Mouse (Mus musculus) hindbrain, postnatal 0 days (tissue): Measurements from ENCODE around the gene Sh3rf3. TPM values are rescaled to one million over a fixed set of nuclear protein-coding genes. Genes with fewer than 3 reads are reported as not detected.
A peak's percentile ranks its signal among the peaks of the same experiment; 100 is the strongest.

Experiments
- ATAC-seq: fragments of 200-750 bp; cut with Nextera tagmentation; 2 replicates; pipeline ENCODE4 v1.8.0; 2017; ENCODE audit warnings: mild to moderate bottlenecking, moderate TSS enrichment, moderate library complexity
- DNase-seq: peaks from one replicate; pipeline ENCODE4 v3.0.0-alpha.2; 2015; ENCODE audit warnings: low spot score
- H3K27ac ChIP-seq: fragments of 300-500 bp; sonication (generic); 2 replicates; pipeline ENCODE4 v1.5.1; 2014; ENCODE audit warnings: mild to moderate bottlenecking
- H3K27me3 ChIP-seq: fragments of 300-500 bp; sonication (generic); 2 replicates; pipeline ENCODE4 v1.6.1; 2014; ENCODE audit warnings: low read length, mixed read lengths; ENCODE audit not compliant: insufficient read depth
- H3K36me3 ChIP-seq: fragments of 300-500 bp; sonication (generic); 2 replicates; pipeline ENCODE4 v1.6.1; 2014; ENCODE audit warnings: low read length, mixed read lengths; ENCODE audit not compliant: insufficient read depth
- H3K4me1 ChIP-seq: fragments of 300-500 bp; sonication (generic); 2 replicates; pipeline ENCODE4 v1.6.1; 2014; ENCODE audit warnings: antibody characterized with exemption, low read length, mixed read lengths; ENCODE audit not compliant: insufficient read depth
- H3K4me2 ChIP-seq: fragments of 300-500 bp; sonication (generic); 2 replicates; pipeline ENCODE4 v1.6.1; 2014; ENCODE audit warnings: low read depth, mild to moderate bottlenecking, low read length, moderate library complexity, mixed read lengths
- H3K4me3 ChIP-seq: fragments of 300-500 bp; sonication (generic); 2 replicates; pipeline ENCODE4 v1.5.1; 2014; ENCODE audit warnings: low read length
- H3K9ac ChIP-seq: fragments of 300-500 bp; sonication (generic); replicated peaks from 2 replicates; pipeline ENCODE4 v1.6.1; 2014; ENCODE audit warnings: mild to moderate bottlenecking, low read length, moderate library complexity, mixed read lengths
- H3K9me3 ChIP-seq: fragments of 300-500 bp; sonication (generic); 2 replicates; pipeline ENCODE4 v1.6.1; 2016; ENCODE audit warnings: low read length, mixed read lengths
- CTCF ChIP-seq: IDR thresholded peaks from 2 replicates; pipeline ENCODE4 v1.5.1; 2016; ENCODE audit warnings: antibody characterized with exemption, control low read depth, low read depth
- WGBS: fragments of 180-500 bp; shearing (Covaris S2); extraction: QIAGEN DNeasy Blood & Tissue Kit; methylation state at CpG from one replicate; pipeline ENCODE4 v1.1.7; 2014; 5-methylcytosine and 5-hydroxymethylcytosine counted together
- polyA plus RNA-seq: library from polyadenylated mRNA; unstranded; fragments of >200 nt; fragmentation: Nextera tagmentation; extraction: Ambion mirVana; gene quantifications from 2 replicates; pipeline ENCODE4 v1.2.1, GENCODE M21; 2015
- total RNA-seq: library from RNA; depleted of rRNA; stranded (reverse); fragments of >200 nt; gene quantifications from 2 replicates; pipeline ENCODE4 v1.2.3, GENCODE M21; 2014

Sh3rf3 gene
- total and polyA plus RNA-seq, 2 experiments from 2014 or later: 2.2 to 23.8 TPM

DNA sequence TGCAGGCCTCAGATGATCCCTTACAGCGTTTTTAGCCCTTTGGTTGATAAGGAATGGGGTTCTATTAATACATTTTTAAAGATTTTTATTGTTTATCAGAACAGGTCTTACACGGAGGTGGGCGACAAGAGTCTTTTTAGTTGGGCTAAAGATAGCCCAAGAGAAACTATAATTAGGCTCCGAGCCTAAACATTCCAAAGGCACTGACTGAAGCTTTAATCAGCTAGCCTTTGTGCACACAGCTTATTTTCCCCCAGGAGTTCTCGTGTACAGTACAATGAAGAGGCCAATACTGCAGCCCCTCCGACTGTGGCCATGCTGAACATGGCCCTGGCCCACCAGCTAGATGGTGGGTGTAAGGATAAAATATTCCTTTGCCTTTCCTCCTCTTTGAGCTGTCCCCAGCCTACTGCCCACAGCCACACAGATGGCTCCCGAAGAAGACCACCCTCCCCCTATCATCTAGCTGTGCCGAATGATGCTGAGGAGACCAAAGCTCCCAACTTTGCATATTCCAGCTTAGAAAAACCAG, 320.4 kb downstream of the Sh3rf3 start:
- Histone ChIP-seq H3K4me1 (no peaks in the 10 kb centered on the region), H3K4me3 (no peak overlapping the region), H3K27ac (no peak overlapping the region), H3K36me3 (no peaks in the 10 kb centered on the region), H3K9ac (no peak overlapping the region), H3K27me3 (no peaks in the 10 kb centered on the region), H3K4me2 (no peak overlapping the region), H3K9me3 (no peaks in the 10 kb centered on the region)
- ATAC-seq (no peak), DNase-seq (no peak)
- WGBS: 60% methylated on average over 8 of the region's 8 CpGs
- TF ChIP-seq CTCF: no peak

DNA sequence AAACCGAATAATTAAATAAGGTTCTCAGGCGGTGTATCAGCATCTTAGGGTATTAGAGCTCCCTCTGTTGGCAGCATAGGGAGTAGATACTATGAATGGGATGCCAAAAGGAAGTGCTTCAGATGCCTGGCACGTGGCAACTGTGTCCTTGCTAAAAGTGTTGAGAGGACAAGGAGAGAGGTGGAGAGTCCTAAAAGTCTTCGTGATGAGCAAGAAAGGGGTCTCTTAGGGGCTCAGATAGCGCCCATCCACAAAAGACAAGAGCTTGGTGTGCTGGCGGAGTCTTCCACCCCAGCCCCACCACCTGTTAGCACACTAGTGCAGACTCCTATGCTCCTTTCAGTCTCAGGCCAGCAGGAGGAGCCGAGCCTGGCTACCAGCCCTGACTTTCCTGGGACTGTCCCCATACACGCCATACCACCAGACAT, 336.8 kb downstream of the Sh3rf3 start:
- Histone ChIP-seq H3K4me1 (no peaks in the 10 kb centered on the region), H3K9me3 (0 out of 2 replicates have a peak, but pooled peaks cover 2% of the 10 kb centered on the region), H3K4me3 (no peak overlapping the region), H3K36me3 (no peaks in the 10 kb centered on the region), H3K27me3 (no peaks in the 10 kb centered on the region), H3K9ac (no peak overlapping the region), H3K27ac (no peak overlapping the region), H3K4me2 (no peak overlapping the region)
- WGBS: 9% methylated on average over 8 of the region's 8 CpGs
- ATAC-seq: peak; percentile 85
- DNase-seq: peak; percentile 84
- peak; percentile 78 for TF ChIP-seq CTCF

DNA sequence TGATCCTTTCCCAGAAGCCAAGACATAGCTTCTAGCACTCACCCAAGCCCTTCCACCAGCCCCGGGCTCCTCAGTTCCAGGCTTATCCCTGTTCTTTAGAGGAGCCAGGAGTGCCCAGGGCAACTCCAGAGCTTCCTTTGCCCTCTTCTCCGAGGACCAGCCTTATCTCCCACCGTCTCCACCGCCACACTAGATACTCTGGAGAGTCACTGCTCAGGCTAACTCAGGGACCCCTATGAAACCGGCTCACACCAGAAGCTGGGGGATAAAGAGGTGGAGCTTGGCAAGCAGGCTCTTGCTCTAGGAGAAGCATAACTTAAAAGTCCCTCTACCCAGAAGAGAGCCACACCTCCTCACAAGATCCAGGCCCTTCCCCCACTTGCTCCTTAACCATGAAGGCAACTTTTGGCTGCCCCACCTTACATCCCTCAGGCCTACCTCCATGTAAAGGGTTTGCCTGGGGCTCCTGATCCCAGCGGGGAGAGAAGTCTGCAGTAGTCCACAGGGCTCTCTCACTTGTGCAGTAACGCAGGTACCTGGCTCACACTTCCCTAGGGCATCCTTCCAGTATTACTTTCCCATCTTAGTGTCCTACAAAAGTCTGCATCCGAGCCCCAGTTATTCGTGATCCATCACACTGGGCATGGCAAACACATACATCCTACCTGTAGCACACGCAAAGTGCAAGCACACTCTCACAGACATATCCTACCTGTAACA, 337.9 kb downstream of the Sh3rf3 start:
- no peak overlapping the region for H3K27ac ChIP-seq
- no peaks in the 10 kb centered on the region for H3K27me3 ChIP-seq
- 0 out of 2 replicates have a peak, but pooled peaks cover 2% of the 10 kb centered on the region for H3K9me3 ChIP-seq
- no peaks in the 10 kb centered on the region for H3K36me3 ChIP-seq
- TF ChIP-seq CTCF: no peak
- WGBS: 90% methylated on average over 10 of the region's 10 CpGs
- DNase-seq (no peak), ATAC-seq (no peak)
- H3K4me2 ChIP-seq: no peak overlapping the region
- no peaks in the 10 kb centered on the region for H3K4me1 ChIP-seq
- no peak overlapping the region for H3K9ac ChIP-seq
- H3K4me3 ChIP-seq: no peak overlapping the region

DNA sequence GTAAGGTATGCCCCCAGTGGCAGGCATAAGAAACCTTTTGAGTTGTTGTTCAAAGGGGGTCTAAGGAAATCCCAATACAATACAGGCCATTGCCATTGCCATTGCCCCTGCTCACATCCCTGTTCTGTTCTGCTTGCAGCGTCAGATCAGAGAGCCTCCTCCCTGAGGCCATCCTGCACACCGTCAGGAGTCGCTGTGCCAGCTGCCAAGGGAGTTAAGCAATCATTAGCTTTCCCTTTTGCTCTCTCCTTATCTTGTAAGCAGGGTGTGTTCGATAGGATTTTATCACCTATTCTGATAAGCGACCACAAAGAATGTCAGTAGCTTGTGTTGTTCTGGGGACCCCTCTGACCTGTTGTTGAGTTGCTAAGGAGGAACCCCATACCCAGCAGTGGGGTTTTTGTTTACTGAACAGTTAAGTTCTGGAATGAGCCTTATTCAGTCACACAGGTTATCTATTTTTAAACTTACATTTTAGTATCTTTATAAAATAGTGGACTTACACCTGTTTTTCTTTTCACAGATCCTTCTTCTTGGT, 339.5 kb downstream of the Sh3rf3 start:
- 0 out of 2 replicates have a peak, but pooled peaks cover 2% of the 10 kb centered on the region for H3K9me3 ChIP-seq
- DNase-seq (no peak), ATAC-seq (no peak)
- H3K27ac ChIP-seq: no peak overlapping the region
- H3K4me3 ChIP-seq: no peak overlapping the region
- H3K9ac ChIP-seq: no peak overlapping the region
- WGBS: 64% methylated on average over 5 of the region's 5 CpGs
- H3K36me3 ChIP-seq: no peaks in the 10 kb centered on the region
- H3K4me2 ChIP-seq: no peak overlapping the region
- TF ChIP-seq CTCF: no peak
- H3K27me3 ChIP-seq: no peaks in the 10 kb centered on the region
- no peaks in the 10 kb centered on the region for H3K4me1 ChIP-seq

DNA sequence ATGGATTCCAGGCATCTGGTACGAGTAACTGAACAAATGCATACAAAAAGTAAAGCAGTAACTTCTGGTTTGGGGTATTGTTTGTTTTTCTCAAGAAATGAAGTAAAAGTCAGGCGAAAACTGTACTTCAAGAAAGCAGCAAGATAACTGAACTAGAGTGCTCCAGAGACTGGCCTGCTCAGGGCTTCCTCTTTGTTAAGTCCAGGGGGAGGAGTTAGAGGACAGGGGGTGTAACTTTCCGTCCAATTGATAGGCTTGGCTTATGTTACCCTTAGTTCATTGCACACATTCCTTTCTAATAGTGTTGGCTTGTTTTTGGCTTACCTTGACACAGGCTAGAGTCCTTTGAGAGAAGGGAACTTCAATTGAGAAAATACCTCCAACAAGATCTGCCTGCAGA, 345.5 kb downstream of the Sh3rf3 start:
- no peak overlapping the region for H3K4me2 ChIP-seq
- ATAC-seq: no peak
- DNase-seq: no peak
- 80% methylated on average over 3 of the region's 3 CpGs for WGBS
- H3K36me3 ChIP-seq: no peaks in the 10 kb centered on the region
- H3K27ac ChIP-seq: no peak overlapping the region
- TF ChIP-seq CTCF: no peak
- no peak overlapping the region for H3K4me3 ChIP-seq
- no peaks in the 10 kb centered on the region for H3K4me1 ChIP-seq
- H3K27me3 ChIP-seq: no peaks in the 10 kb centered on the region
- H3K9ac ChIP-seq: no peak overlapping the region
- no peaks in the 10 kb centered on the region for H3K9me3 ChIP-seq

DNA sequence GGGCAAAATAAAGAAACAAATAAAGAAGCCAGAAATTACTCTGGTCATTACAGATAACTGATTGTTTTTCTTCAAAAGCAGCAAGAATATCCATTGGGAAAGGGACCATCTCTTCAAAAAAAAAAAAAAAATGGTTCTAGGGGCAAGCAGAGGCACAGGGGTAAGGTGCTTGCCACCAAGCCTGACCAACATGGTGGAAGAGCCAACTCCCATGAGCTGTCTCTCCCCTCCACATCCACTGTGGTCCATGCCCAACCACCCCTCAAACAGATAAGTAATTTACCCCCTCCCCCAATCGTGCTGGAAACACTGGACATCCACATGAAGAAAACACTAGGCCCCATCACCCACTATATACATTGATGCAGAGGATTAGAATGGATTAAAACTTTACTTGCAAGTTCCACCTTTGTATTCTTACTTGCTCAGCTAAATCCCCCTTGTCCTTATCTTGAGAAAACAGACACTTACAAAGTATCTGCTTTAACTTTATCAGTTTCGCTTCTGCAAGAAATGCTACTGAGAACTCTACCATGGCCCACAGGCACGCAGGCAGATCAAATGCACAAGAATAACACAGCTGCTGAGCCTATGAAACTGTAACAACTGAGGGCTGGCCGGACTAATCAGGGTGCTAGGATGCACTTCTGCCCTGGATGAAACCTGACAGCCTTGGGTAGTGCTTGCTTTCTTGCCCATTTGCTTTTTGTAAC, 349.2 kb downstream of the Sh3rf3 start:
- Histone ChIP-seq H3K4me1 (no peaks in the 10 kb centered on the region), H3K4me3 (no peak overlapping the region), H3K27ac (no peak overlapping the region), H3K36me3 (no peaks in the 10 kb centered on the region), H3K9me3 (no peaks in the 10 kb centered on the region), H3K9ac (no peak overlapping the region), H3K27me3 (no peaks in the 10 kb centered on the region), H3K4me2 (no peak overlapping the region)
- no peak for DNase-seq
- WGBS: 76% methylated on average over 4 of the region's 4 CpGs
- no peak for TF ChIP-seq CTCF
- ATAC-seq: no peak
